Mouse (Mus musculus): ENCODE data around the gene Tnpo2.
A peak's percentile ranks its signal among the peaks of the same experiment; 100 is the strongest.

The Tnpo2 gene

DNA sequence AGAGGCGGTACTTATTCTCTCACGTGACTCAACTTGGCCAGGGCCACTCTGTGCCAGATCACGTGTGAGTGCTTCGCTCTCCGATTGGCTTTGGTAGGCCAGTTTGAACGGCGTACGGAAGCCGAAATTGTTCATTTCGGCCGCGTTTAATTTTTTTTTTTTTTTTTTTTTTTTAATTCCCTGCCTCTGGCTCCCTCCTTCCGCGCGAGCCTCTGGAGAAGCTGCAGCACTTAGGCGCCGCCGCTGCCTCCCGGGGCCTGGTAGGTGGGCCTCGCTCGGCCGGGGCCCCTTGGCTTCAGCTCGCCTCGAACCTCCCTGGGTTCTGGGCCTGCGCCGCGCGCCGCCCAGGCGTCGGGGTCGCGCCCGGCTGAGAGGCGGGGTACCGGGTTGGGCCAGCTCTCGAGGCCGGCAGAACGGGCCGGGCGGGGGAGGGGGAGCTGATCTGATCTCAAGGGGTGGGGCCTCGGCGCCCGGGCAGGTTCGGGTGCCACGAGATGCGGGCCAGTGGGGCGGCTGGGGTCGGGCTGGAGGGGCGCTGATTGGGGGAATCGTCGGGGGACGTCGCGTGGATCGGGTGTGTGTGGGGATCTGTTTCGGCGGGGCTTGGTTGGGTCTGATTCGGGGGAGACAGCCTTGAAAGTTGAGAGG is at the start of gene Tnpo2:
Tnpo2 (plus strand) TSS at position 198 of the 648 bp plus-strand sequence.
- peak; percentile 97 for DNase-seq (ENCODE audit: low spot score)

DNA sequence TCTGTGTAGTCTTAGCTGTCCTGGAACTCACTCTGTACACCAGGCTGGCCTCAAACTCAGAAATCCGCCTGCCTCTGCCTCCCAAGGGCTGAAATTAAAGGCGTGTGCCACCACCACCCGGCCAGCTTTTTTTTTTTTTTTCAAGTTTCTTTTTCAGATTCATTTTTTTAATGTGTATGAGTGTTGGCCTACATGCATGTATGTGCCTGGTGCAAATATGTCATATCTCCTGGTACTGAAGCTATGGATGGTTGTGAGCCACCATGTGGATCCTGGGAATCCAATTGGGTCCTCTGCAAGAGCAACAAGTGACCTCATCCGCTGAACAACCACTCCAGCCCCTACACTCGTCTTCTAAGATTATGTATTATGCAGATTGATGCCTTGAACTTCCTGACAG is 49.3 kb upstream of the Tnpo2 start:
- no peak for DNase-seq (ENCODE audit: low spot score)

- no peak for DNase-seq (ENCODE audit: low spot score)
Observed at GRCm38 (mm10) chr8:84987903-84988302, 48.8 kb upstream of the Tnpo2 start.

DNA sequence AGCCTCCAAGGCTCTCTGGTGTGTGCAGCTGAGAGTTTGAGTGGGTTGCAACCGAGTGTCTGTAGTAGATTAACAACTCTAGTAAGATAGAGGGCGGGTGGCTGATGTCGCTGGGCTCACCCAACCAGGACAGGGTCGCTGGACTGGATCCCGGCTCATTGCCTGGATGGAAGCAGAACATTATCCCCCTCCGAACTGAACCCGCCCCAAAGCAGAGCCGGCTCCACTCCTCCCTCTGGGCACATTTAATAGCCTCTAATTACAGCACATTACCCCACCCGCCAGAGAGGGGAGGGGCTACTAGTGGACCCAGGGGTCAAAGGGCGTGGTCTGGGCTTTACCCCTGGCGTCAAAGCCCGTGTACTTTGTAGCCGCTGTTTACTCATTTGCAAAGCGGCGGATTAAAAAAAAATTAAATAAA is 47.4 kb upstream of the Tnpo2 start:
- peak; percentile 69 for DNase-seq (ENCODE audit: low spot score)

DNA sequence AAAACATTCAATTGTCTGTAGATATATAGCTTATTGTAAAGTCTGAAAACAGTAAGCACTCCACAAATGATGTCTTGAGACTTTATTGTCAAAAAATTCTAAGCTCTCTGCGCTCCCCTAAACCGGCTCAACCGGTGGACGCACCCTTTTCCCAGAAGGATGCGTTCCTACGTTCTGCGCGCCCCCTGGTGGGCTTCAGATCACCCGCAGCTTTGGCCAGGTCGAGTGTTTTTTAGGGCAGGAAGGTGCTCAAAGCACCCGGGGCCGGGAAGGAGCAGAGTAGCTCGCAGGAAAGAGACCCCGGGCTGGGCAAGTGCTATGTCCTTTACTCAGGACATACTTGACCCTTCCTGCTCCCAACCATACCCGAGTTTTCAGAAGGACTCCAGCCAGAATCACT is 46.9 kb upstream of the Tnpo2 start:
- peak; percentile 96 for DNase-seq (ENCODE audit: low spot score)

DNA sequence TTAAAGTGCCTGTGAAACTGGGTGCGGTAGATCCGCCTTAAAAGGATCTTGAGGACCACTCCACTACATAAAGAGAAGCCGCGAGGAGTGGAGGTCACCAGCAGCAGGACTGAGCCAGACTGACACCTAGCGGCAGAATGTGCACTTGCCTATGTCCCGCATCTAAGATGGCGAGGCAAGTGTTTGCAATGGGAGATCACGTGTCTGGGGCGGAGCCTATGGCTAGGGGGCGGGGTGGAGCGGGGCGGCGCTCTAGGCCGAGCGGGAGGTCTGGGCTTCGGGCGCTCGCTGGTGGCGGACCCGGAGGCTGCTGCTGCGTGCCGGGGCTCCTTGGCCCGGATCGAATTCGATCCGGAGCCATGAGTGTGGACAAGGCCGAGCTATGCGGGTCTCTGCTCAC is 46.4 kb upstream of the Tnpo2 start, which contains the start of gene Hook2:
Hook2 (plus strand) TSS at position 255 of the 400 bp plus-strand sequence.
- peak; percentile 99 for DNase-seq (ENCODE audit: low spot score)

DNA sequence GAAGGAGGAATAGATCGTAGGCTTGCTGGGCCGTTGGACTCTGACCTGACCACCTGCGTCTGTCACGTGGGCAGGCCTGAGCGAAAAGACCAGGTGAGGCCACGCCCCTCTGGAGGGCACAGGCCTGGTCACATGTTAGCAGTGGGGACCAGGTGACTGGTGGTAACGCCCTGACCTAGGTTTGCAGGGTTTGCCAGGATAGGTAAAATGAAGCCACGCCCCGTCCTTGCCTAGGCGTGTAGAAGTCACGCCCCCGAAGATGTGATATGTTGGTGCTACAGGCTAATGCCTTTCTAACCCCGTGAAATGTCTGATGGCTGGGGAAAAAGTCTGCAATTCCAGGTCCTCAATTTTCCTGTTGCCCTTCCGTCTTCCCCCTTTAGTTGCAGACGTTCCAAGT is 45.9 kb upstream of the Tnpo2 start:
- DNase-seq (ENCODE audit: low spot score), result peak; percentile 89

DNA sequence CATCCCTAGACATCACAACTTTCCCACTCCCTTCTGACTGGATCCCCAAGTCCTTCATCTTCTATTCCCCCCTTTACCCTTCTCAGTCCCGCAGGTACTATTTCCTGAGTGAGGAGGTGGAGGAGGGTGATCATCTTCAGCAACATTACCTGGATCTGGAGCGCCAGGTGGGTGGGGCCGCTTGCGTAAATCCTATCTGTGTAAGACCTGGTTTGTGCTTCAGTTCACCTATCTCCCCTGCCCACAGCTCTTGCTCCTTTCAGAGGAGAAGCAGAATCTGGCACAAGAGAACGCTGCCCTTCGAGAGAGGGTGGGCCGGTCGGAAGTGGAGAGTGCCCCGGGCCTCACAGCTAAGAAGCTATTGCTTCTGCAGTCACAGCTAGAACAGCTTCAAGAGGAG is 42.3 kb upstream of the Tnpo2 start:
- no peak for DNase-seq (ENCODE audit: low spot score)

DNA sequence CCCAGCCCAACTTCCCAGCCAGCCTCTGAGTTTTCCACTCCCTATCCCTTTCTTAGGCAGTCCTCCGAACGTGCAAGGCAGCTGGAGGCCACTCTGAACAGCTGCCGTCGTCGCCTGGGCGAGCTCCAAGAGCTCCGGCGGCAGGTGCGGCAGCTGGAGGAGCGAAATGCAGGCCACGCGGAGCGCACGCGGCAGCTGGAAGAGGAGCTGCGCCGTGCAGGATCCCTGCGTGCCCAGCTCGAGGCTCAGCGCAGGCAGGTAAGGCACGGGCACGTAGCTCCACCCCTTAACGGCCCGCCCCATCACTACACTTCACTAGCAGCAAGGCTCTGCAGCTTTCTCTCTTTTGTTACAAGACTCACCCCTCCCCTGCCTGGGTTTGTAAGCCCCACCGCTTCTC is 41.0 kb upstream of the Tnpo2 start:
- DNase-seq (ENCODE audit: low spot score), result no peak

- no peak for DNase-seq (ENCODE audit: low spot score)
Observed at GRCm38 (mm10) chr8:84996978-84997377, 39.7 kb upstream of the Tnpo2 start.

DNA sequence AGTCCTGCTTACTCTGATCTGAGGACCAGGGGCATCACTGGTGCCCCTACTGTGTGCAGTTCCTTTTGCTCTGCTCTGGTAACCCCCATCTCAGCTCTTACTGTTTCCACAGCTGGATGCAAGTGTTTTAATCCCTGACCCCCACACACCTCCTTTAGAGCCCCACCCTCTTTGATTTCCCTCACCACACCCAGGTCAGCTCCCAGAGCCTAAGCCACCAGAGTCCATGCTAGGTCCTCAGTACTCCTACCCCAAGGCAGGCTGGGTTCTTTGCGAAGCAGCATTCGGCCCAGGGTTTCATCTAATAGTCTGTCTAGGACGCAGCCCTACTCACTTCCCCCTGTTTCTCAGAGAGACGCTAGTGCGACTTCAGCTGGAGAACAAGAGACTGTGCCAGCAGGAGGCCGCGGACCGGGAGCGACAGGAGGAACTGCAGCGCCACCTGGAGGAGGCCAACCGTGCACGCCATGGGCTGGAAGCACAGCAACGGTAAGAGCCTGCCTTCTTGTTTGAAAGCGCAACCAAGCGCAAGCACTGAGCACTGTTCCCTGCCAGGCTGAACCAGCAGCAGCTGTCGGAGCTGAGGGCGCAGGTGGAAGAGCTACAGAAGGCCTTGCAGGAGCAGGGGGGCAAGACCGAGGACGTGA is 38.9 kb upstream of the Tnpo2 start:
- DNase-seq (ENCODE audit: low spot score), result peak; percentile 92

- DNase-seq (ENCODE audit: low spot score), result peak; percentile 28
Observed at GRCm38 (mm10) chr8:85007686-85008085, 29.0 kb upstream of the Tnpo2 start.

DNA sequence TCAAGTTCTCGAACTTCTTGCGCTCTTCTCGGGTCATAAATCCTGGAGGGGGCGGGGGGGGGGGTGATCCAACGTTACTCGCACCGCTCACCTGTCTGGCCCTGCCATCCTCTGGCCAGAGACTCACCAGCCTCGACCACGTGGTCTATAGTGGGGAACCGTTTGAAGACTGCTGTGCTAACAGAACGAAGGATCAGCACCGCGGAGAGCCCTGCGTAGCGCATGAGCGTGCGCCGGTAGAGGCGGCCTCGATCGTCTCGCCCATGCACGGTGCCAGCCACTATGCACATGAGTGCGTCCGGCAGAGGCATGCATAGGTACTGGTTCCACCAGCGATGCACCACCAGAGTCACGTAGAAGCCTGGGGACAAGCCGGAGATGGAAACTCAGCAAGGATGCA is 25.5 kb upstream of the Tnpo2 start:
- DNase-seq (ENCODE audit: low spot score), result no peak

- DNase-seq (ENCODE audit: low spot score), result peak; percentile 82
Observed at GRCm38 (mm10) chr8:85013230-85013840, 23.4 kb upstream of the Tnpo2 start.

GRCm38 (mm10) chr8:85014431-85014830 is 22.3 kb upstream of the Tnpo2 start, which contains the start of gene Best2:
Best2 (minus strand) TSS chr8:85014531.
- DNase-seq (ENCODE audit: low spot score), result no peak

- DNase-seq (ENCODE audit: low spot score), result no peak
Observed at GRCm38 (mm10) chr8:85016724-85017123, 20.0 kb upstream of the Tnpo2 start.

GRCm38 (mm10) chr8:85017209-85017608 is 19.5 kb upstream of the Tnpo2 start:
- no peak for DNase-seq (ENCODE audit: low spot score)

DNA sequence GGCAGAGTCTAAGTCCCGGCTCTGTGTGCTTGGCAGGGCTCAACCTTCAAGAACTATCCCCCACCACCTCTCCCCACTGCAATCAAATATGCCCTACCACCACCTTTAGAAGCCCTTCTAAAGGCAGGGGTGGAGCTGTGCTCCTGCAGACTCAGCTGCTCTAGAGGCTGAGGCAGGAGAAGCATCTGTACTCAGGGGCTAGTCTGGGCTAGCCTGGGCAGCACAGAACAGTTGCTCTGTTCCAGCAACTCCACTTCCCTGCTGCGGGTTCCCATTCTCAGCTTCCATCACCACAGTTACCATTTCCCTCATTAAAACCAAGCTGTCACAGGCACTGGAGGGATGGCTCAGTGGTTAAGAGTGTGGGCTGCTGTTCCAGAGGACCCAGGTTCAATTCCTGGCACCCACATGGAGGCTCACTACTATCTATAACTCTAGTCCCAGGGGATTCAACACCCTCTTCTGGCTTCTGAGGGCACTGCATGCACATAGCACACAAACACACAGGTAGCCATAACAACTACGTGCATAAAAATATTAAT is 15.1 kb upstream of the Tnpo2 start:
- DNase-seq (ENCODE audit: low spot score), result no peak

GRCm38 (mm10) chr8:85023846-85024245 is 12.9 kb upstream of the Tnpo2 start:
- no peak for DNase-seq (ENCODE audit: low spot score)

DNA sequence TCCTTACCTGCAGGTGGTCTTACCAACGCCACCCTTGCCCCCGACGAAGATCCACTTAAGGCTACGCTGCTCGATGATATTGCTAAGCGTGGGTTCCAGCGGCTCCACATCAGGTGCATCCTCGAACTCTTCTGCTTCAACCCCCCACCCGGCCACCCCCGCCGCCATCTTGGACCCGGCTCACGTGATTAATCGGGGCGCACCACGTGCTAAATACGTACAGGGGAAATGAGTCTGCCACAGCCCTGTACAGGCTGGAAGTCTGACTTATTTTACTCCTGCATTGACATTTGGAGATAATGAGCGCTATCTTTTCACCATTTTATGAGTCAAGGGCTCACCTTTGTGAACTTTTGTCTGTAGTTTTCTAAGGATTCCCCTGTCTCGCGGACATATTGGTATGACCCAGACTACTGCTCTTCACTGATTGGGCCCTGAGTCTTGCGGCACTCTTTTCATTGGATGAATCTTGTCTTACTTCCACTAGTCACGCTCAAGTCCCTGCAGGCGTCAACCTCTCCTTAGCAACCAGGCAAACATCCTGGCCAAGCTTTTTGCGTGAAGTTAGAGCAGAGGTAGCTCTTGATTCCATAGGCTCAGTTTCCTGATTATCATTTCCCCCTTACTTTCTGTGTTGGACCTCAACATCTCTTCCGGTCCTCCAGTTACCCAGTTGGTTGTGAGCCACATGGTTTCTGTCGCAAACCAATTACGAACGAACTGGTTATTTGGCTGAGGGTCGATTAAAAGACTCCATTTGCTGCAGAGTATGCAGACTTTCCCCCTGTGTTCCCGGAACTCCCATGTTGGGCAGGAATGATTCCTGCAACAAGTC is 11.4 kb upstream of the Tnpo2 start, which contains the start of gene Asna1:
Asna1 (minus strand) TSS at position 184 of the 835 bp plus-strand sequence.
- peak; percentile 94 for DNase-seq (ENCODE audit: low spot score)

DNA sequence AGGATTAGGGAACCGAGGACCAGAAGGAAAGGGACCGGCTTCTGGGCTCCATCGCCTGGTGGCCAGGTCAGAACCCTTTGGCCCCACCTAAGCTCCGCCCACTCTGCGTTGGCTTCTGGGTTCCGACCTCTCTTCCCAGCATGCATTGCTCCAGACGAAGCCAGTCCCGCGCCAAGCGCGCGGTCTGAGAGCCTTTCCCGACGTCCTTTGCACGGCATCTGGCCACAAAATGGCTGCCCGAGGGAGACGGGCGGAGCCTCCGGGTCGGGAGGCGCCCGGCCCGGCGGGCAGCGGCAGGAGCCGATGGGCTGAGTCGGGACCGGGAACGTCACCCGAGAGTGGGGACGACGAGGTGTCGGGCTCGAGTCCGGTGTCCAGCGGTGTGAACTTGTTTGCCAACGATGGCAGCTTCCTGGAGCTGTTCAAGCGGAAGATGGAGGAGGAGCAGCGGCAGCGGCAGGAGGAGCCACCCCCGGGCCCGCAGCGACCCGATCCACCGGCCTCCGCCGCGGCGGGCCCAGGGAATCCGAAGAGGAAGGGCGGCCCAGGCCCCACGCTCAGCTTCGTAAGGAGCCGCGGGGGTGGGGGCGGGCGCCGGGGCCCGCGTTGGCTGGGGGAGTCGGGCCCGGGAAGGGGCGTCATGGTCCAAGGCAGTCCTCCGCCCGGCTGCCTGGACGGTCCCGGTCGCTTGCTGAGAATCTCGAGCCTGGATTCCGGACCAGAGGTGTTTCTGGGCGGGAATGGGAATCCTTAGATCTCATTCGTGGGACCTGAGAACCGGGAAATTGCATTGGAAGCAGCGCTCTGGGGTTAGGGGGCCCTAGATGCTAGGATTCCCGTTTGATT is 9.8 kb upstream of the Tnpo2 start, which contains the start of gene Trir:
Trir (plus strand) TSS at position 154 of the 846 bp plus-strand sequence.
- DNase-seq (ENCODE audit: low spot score), result peak; percentile 99
